Mouse (Mus musculus) splenic B cell, adult 2 months (primary cell): ENCODE data around the gene Glyatl3.

Source experiments
- DNase-seq: peaks from one replicate; pipeline ENCODE4 v3.0.0-alpha.2; 2011; ENCODE audit warnings: low read depth, low spot score
- H3K27me3 ChIP-seq: 2 replicates; pipeline ENCODE4 v1.6.1; 2012; ENCODE audit warnings: mild to moderate bottlenecking, low read length, moderate library complexity, mixed read lengths; ENCODE audit not compliant: control insufficient read depth, poor library complexity, insufficient read depth, severe bottlenecking
- H3K36me3 ChIP-seq: 2 replicates; pipeline ENCODE4 v1.6.1; 2012; ENCODE audit warnings: mild to moderate bottlenecking, low read length, moderate library complexity, mixed read lengths; ENCODE audit not compliant: control insufficient read depth, poor library complexity, insufficient read depth, severe bottlenecking

Glyatl3 gene

DNA sequence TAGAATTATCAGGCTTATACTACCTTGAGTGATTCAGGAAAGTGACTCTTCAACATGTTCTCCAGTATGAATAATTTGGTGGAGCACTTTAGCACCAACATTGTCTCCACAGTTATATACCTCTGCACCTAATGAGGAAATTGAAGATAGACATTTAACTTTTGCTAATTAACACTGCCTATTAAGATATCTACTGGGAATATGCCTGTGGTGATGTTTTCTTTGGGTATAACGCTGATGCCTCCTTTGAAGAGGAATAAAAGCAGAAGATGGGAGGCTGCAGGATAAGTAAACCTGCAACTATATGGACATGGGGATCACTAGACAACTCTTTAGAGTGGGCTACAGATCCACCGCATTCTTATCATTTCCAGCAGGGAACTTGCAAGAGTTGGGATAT is at the start of gene Glyatl3:
Gene Glyatl3 (minus strand): TSS at position 101 of the 400 bp plus-strand sequence.
- no peaks in the 10 kb centered on the region for H3K27me3 ChIP-seq
- no peak for DNase-seq
- no peaks in the 10 kb centered on the region for H3K36me3 ChIP-seq

DNA sequence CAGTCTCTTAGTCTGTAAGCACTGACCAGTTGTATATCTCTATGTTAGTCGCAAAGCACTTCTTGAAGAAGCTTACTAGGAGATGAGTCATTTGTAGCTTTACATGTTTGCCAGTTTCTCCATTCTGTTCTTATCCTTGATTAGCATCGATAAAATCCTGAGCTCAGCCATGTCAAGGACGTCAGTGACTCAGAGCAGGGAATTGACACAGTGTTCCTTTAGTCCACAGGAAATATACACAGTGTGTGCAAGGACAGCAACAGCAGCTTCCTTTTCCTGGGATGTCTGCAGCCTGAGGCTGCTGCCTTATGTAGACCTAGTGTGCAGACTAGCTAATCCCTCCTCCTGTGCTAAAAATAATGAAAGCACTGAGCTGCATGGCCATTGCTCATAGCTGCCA is 34.4 kb upstream of the Glyatl3 start:
- H3K27me3 ChIP-seq = no peaks in the 10 kb centered on the region
- DNase-seq = no peak
- H3K36me3 ChIP-seq = peaks cover 3% of the 10 kb centered on the region; the same call in 1 of the 2 replicates

DNA sequence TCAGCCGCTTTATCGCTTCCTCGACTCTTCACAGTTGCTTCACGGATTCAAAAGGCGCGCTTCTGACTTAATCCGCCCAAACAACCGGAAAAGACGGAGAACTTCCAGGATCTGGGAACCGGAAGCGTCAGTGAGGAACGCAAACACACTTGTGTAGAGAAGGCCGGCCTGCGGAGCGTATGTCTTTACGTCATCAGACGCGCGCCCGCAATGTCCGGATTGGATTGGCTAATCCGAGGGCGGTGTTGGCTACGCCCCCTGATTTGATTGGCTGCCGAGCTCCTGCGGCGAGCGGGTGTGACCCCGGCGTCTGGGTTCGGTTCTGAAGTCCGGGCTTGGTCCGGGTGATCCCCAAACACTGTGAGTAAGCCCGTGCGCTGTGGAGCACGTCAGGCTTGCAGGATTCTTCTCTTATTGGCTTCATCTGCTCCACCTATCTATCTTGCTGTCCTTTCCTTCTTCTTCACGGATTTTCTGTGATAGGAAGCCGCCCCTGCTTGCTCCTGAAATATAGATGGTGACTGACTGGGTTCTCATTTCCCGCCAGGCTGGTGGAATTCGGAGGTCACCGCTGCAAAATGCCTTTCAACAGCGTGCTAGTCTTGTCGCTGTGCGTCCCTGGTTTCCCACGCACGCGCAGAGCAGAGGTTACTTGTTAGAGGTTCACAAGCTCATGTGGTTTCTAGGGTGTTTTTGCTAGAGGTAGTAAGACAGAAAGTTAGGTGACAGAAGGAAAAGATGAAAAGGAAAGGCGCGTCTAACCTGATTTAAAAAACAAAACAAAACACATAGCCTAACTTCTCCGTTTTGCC is 20.5 kb upstream of the Glyatl3 start, which contains the start of the genes Mut and Cenpq:
Gene Mut (plus strand): TSS at position 266 of the 812 bp plus-strand sequence.
Gene Cenpq (minus strand): TSS at position 628 of the 812 bp plus-strand sequence.
- 0 out of 2 replicates have a peak, but pooled peaks cover 3% of the 10 kb centered on the region for H3K36me3 ChIP-seq
- DNase-seq = peak; percentile 95

DNA sequence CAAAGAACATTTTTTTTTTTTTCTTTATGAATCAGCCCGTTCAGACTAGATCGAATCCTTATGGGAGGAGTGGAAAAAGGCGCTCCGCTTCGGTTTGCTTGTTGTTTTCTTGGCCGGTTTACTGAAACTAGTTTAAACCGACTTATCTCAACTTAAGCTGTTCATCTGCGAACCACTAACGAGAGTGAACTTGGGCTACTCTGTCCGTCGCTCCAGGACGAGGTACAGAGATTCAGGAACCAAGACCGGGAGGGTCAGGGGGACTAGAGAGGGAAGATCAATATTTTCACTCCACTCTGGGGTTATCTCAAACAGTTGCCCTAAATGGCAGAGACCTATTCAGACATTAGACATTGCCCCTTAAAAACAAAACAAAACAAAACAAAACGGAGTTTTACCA is 19.8 kb upstream of the Glyatl3 start:
- Histone ChIP-seq H3K27me3 (no peaks in the 10 kb centered on the region), H3K36me3 (0 out of 2 replicates have a peak, but pooled peaks cover 5% of the 10 kb centered on the region)
- no peak for DNase-seq

More for the DNA sequence above, 20.5 kb upstream of the Glyatl3 start, which contains the start of the genes Mut and Cenpq:
- no peaks in the 10 kb centered on the region for H3K27me3 ChIP-seq

DNA sequence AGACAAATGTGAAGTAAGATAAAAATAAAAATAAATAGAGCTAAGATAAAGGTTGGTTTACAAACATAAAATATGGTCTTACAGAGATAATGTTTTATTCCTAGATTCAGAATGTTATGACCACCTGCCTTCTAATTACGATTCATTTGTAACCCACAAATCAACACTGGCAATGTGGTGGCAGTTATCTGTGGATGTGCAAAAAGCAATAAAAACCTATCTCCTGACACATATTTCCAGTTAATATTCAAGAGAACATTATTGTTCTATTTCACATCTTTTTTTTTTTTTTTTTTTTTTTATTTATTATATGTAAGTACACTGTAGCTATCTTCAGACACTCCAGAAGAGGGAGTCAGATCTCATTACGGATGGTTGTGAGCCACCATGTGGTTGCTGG is 1.3 kb upstream of the Glyatl3 start:
- Histone ChIP-seq H3K27me3 (no peaks in the 10 kb centered on the region), H3K36me3 (no peaks in the 10 kb centered on the region)
- DNase-seq = no peak

DNA sequence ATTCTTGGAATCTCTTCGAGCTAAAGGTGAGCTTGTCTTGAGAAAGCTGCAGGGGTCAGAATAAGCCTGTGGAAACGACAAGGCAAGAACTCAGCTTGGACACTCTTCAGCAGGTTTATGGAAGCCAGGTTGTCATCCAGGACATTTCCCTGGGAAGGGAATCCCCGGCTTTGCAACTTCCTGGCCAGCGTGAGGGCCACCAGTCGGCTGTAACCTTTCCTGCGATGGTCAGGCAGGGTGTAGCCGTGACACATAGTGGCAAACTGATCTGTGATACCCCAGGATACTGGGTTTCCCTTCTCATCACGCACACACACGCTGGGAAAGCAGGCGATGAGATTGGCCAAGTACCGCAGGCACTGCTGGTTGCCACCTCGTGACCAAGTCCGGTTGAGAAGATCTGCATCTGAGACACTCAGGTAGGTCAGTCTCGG is 9.4 kb downstream of the Glyatl3 start:
- DNase-seq = no peak
- Histone ChIP-seq H3K27me3 (no peaks in the 10 kb centered on the region), H3K36me3 (no peaks in the 10 kb centered on the region)

DNA sequence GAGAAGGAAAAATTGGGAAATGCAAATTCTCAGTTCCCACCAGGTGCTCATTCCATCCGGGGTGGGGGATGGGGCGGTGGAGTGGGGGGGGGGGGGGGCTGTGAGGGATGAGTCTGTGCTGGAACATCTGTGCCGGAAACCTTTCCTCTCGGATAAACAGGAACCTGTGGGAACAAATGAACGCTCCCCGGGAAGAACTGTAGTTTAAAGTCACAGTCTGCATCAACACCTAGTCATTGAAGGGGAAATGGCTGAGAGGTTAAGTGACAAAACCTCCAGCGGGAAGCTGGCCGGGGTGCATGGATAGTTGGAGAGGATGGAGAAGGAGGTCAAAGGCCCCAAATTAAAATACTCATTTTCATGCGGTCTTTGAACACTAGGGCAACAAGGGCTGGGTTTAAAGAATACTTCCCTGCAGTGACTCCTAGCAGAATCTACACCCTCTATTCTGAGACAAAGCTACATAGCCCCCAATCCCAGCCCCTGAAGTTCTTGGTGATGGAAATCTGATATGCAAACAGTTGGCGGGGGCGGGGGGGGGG is 10.0 kb downstream of the Glyatl3 start:
- H3K27me3 ChIP-seq = no peaks in the 10 kb centered on the region
- DNase-seq = no peak

DNA sequence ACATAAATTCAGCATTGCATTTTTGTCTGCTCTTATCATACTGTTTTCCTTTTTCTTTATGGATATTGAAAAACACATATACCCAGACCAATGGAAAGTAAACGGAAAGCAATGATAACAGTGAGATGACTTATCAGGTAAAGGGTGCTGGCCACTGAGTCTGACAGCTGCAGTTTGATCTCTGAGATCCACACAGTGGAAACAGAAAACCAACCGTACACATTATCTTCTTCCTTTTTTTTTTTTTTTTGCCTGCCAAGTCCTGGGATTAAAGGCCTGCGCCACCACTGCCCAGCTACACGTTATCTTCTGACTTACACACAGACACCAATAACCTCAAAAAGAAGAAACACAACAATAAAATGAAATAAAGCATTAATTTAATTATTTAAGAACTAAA is 10.8 kb downstream of the Glyatl3 start:
- no peak for DNase-seq
- Histone ChIP-seq H3K27me3 (no peaks in the 10 kb centered on the region), H3K36me3 (no peaks in the 10 kb centered on the region)

More for the DNA sequence above, 10.0 kb downstream of the Glyatl3 start:
- H3K36me3 ChIP-seq = no peaks in the 10 kb centered on the region

DNA sequence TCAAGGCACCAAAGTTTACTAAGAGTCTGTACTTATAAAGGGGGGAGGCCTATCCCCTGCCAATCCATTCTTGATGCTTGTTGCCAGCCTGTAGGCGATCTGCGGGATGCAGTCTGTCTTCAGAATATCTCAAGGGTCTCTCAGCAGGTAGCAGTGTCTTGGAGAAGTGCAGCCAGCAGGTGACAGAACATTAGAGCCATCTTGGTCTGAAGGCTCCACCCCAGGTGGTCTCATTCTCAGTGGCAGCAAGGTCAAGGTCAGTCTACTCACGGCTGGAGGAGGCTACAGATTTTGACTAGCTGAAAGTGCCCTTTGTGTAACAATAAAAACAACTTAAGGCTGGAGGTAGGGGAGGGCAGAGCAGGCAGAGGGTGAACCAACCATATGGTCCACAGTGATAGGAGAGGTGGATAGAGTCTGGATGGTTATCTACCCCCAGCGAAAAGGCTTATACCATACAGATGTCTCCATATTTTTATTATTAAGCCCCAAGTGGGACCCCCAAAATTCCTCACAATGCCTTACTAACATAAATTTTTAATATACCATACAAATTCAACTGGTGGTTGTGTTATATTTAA is 14.3 kb downstream of the Glyatl3 start:
- Histone ChIP-seq H3K36me3 (no peaks in the 10 kb centered on the region), H3K27me3 (no peaks in the 10 kb centered on the region)
- DNase-seq = no peak

DNA sequence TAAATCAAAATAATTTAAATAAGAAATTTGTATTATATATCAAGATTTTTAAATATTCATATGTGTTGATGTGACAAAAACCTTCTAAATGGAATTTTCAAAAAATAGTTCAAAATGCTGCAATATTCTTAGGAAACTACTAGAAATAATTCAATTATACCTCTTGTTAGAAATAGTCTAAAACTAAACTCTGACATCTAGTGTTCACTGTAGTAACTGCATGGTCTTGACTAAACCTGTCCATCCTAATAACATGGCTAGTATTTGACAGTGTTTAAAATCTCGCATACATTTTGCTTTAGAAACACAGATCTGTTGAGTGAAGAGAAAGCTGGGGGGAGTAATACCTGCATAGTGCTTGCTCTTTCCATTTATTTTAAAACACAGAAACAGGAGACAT is 17.3 kb downstream of the Glyatl3 start:
- Histone ChIP-seq H3K27me3 (no peaks in the 10 kb centered on the region), H3K36me3 (no peaks in the 10 kb centered on the region)
- peak; percentile 14 for DNase-seq

DNA sequence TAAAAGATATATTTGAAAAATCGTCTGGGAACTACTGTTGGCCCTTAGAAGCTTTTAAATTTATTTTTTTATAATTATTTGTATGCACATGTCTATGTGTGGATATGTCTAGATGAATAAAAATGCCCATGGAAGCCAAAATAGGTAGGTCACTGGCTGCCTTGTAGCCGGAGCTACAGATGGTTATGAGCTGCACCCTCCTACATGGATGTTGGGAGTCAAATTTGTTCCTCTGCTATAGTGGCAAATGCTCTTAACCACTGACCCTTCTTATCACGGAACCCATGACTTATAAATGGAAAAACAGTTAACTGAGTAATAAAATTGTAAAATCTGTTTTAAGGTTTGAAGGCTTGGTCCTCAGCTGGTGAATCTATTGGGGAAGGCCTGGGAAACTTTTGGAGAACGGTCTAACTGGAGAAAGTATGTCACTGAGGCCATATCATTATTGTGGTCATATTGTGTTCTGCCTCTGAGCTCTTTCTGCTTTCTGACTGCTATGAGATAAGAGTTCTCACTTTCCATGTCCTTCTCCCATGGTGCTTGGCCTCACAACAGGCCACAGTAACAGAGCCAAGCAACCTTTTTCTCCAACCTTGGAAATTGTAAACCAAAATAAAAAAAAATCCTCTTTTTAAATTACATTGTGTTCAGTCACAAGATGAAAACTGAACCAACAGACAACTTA is 26.2 kb downstream of the Glyatl3 start:
- Histone ChIP-seq H3K27me3 (no peaks in the 10 kb centered on the region), H3K36me3 (no peaks in the 10 kb centered on the region)
- no peak for DNase-seq

DNA sequence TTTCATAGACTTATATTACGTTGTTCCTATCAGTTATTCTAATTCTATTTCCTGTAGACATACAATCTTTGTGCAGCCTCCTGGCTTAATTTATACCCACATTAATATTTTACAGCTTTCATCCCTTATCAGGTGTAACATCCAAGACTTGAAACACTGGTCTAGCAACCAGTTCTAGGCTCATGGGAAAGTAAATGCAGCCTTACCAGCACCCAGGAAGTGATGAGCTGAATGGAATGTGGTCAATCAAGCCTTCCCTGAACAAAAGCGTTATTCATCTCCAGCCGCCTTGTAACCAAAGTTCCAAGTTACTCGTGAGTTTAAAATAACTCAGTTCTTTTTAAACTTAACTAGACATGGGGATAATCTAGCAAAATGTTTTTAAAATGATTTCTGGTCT is 29.0 kb downstream of the Glyatl3 start:
- Histone ChIP-seq H3K36me3 (no peaks in the 10 kb centered on the region), H3K27me3 (no peaks in the 10 kb centered on the region)
- DNase-seq = no peak

DNA sequence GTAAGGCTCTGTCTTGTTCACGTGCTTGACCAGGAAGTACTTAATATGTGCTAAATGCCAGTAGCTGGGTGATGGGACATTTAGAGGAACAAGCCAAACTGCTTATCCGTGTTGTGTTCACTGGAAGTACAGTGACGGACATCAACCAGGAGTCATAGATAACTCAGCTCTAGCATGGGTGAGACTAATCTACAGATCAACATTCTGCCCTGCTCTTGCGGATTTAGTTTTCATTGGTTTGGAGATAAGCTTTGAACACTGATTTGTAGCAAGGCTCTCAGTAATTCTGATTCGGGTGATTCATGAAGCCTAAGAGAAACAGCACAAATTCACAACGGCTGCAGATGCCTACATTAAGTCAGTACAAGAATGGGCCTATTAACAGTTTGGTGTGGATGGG is 32.0 kb downstream of the Glyatl3 start:
- Histone ChIP-seq H3K36me3 (no peaks in the 10 kb centered on the region), H3K27me3 (no peaks in the 10 kb centered on the region)
- no peak for DNase-seq

DNA sequence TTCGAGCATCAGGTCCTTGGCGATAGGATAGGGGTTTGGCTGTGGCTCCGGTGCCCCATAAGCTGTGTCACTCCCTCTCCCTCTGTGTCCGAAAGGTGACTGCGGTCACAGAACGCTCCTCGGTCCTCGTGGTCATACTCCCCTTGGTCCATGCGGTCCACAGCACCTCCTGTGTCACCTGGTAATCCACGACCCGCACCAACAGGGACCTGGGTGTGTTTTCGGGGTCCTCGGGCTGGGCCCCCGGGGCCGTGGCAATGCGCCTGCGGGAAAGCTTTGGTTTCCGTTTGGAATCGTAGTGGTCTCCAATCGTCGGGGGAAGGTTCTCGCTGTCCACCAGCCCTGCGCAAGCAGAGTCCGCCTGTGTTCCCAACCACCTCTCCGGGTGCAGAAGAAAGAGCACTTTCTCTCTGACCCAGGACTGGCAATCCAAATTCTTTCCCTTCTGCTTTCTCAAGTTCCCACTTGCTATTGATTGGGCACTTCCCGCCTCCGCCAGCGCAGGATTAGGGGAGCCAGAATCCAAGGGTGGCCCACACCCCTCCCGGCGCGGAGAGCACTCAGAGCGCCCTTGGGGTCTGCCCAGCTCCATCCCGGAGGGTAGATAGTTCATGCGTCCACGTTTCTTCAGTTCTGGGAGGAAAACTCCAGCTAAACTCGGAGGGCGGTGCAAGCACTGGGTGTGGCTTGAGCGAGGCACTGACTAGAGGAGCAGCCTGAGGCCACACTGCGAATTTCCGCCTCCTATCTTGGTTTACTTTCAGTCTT is 34.0 kb downstream of the Glyatl3 start, which contains the start of gene 9130008F23Rik:
Gene 9130008F23Rik (minus strand): TSS at position 636 of the 768 bp plus-strand sequence.
- DNase-seq = peak; percentile 6
- Histone ChIP-seq H3K36me3 (no peaks in the 10 kb centered on the region), H3K27me3 (no peaks in the 10 kb centered on the region)
